Mouse (Mus musculus) myocyte (in vitro differentiated cells): ENCODE data around the gene Myo16. TPM values are rescaled to one million over a fixed set of nuclear protein-coding genes. Genes with fewer than 3 reads are reported as not detected.

Experiments used
- H3K27me3 ChIP-seq: one replicate; pipeline ENCODE4 v1.6.1; 2011; ENCODE audit not compliant: control insufficient read depth, insufficient read depth, insufficient read length
- H3K36me3 ChIP-seq: one replicate; pipeline ENCODE4 v1.6.1; 2011; ENCODE audit not compliant: control insufficient read depth, insufficient read depth
- H3K4me2 ChIP-seq: one replicate; pipeline ENCODE4 v1.6.1; 2011; ENCODE audit warnings: low read depth, control low read depth
- H3K4me3 ChIP-seq: one replicate; pipeline ENCODE4 v1.5.1; 2011; ENCODE audit warnings: mild to moderate bottlenecking, control low read depth, moderate library complexity
- H3K79me2 ChIP-seq: one replicate; pipeline ENCODE4 v1.6.1; 2011; ENCODE audit not compliant: control insufficient read depth, insufficient read depth
- H3ac ChIP-seq: one replicate; pipeline ENCODE4 v1.6.1; 2011; ENCODE audit not compliant: control insufficient read depth, insufficient read length
- CEBPB ChIP-seq: IDR thresholded peaks from 2 replicates; pipeline ENCODE4 v1.6.1; 2011; ENCODE audit warnings: mild to moderate bottlenecking, moderate library complexity; ENCODE audit not compliant: poor library complexity, insufficient read depth, severe bottlenecking
- E2F4 ChIP-seq: IDR thresholded peaks from one replicate; pipeline ENCODE4 v1.6.1; 2011; ENCODE audit warnings: mild to moderate bottlenecking, control low read depth, moderate library complexity; ENCODE audit not compliant: insufficient read depth
- MAX ChIP-seq: IDR thresholded peaks from one replicate; pipeline ENCODE4 v1.6.1; 2011; ENCODE audit warnings: low read depth, mild to moderate bottlenecking, control low read depth
- MYOD1 ChIP-seq, 3 experiments: IDR thresholded peaks; one replicate each; pipeline ENCODE4 v1.6.1; 2011; ENCODE audit warnings: control low read depth in 2 of 3, low read depth in 2 of 3, mild to moderate bottlenecking in 2 of 3, moderate library complexity in 1 of 3; ENCODE audit not compliant: insufficient read length in 2 of 3, control insufficient read depth in 1 of 3
- MYOG ChIP-seq, 3 experiments: IDR thresholded peaks; one replicate each; pipeline ENCODE4 v1.6.1; 2011; ENCODE audit warnings: control low read depth in 2 of 3, low read depth in 2 of 3, mild to moderate bottlenecking in 2 of 3; ENCODE audit not compliant: insufficient read length in 2 of 3, control insufficient read depth in 1 of 3, insufficient read depth in 1 of 3
- POLR2A ChIP-seq: IDR thresholded peaks from one replicate; pipeline ENCODE4 v1.6.1; 2011; ENCODE audit warnings: low read depth, mild to moderate bottlenecking, control low read depth, moderate library complexity; ENCODE audit not compliant: insufficient read length
- POLR2AphosphoS2 ChIP-seq: IDR thresholded peaks from one replicate; pipeline ENCODE4 v1.6.1; 2011; ENCODE audit warnings: low read depth, control low read depth; ENCODE audit not compliant: insufficient read length
- REST ChIP-seq: IDR thresholded peaks from one replicate; pipeline ENCODE4 v1.6.1; 2011; ENCODE audit warnings: mild to moderate bottlenecking, control low read depth, moderate library complexity; ENCODE audit not compliant: insufficient read depth, insufficient read length
- SRF ChIP-seq: IDR thresholded peaks from one replicate; pipeline ENCODE4 v1.6.1; 2011; ENCODE audit warnings: low read depth; ENCODE audit not compliant: control insufficient read depth, insufficient read length
- TCF12 ChIP-seq: IDR thresholded peaks from one replicate; pipeline ENCODE4 v1.6.1; 2011; ENCODE audit warnings: mild to moderate bottlenecking, control low read depth; ENCODE audit not compliant: poor library complexity, insufficient read depth, severe bottlenecking
- TCF3 ChIP-seq: IDR thresholded peaks from one replicate; pipeline ENCODE4 v1.6.1; 2011; ENCODE audit warnings: low read depth, control low read depth; ENCODE audit not compliant: insufficient read length
- USF1 ChIP-seq: IDR thresholded peaks from one replicate; pipeline ENCODE4 v1.6.1; 2011; ENCODE audit warnings: low read depth, mild to moderate bottlenecking, control low read depth, moderate library complexity
- polyA plus RNA-seq: library from polyadenylated mRNA; unstranded; fragments of >200 nt; fragmentation: generic; extraction: Trizol; gene quantifications from one replicate; pipeline ENCODE4 v1.2.1, GENCODE M21; 2012; ENCODE audit warnings: missing spikeins

Myo16 gene
- polyA plus RNA-seq, 1 experiment = 0.01 TPM

DNA sequence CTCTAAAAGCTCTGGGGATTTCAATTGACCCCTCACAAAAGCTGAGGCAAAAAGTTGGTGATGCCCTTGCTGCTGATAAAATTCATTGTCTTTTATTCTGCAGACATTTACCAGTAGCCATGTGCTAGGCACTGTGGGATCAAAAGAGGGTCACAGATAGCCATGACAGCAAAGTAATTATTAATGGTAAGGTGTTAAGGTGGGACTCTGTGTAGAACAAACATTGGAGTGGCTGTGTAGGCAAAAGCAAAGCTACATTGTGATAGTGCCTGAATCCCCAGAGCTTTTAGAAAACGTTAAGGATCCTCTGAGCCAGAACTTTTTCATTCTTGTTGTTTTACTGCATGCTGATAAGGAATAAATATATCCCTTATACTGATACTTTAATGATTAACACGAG is 69.1 kb downstream of the Myo16 start:
- H3K27me3 ChIP-seq = no peaks in the 10 kb centered on the region
- H3K79me2 ChIP-seq = no peaks in the 10 kb centered on the region
- H3K4me2 ChIP-seq = no peak overlapping the region
- TF ChIP-seq POLR2AphosphoS2 (no peak), MYOD1 (IDR thresholded peaks at IDR 0.05; ENCODE audit: control insufficient read depth in 1 of 3, insufficient read length in 2 of 3, low read depth in 2 of 3) (no peak), TCF12 (no peak), POLR2A (no peak), SRF (no peak), REST (no peak), MYOG (IDR thresholded peaks at IDR 0.05; ENCODE audit: control insufficient read depth in 1 of 3, insufficient read depth in 1 of 3, insufficient read length in 2 of 3, low read depth in 2 of 3) (no peak)
- no peak overlapping the region for H3ac ChIP-seq
- no peaks in the 10 kb centered on the region for H3K36me3 ChIP-seq
- H3K4me3 ChIP-seq = no peak overlapping the region

DNA sequence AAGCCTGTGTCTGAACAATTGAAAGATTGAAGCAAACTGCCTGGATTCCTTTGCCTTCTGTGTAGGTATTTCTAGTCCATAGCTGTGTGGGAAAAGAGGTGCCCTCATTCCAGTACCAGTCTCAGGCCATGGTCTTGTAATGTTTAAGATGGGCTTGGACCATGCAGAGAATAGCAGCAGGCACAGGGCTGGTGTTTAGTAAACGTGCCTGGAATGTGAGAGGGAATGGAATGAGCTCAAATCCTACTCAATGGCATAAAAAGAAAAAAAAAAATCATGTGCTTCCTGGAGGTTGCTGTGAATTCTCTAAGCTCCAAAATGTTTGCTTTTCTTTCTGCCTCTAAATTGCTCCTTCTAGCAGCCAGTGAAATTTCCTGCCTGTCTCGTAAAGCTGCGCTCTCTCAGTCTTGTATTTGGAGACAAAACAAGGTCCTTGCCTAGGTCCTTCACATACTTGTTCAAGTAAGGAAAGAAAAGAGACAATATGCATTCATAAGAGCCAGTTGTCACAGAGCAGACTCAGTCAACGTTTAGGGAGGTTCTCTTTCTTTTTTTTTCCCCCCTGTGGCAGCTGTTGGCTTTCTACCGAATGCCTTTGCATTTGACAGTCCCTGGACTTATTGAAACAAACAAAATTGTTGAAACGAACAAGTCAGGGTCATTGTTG is 70.0 kb downstream of the Myo16 start:
- no peak overlapping the region for H3K4me3 ChIP-seq
- H3K36me3 ChIP-seq = no peaks in the 10 kb centered on the region
- no peak overlapping the region for H3K4me2 ChIP-seq
- no peaks in the 10 kb centered on the region for H3K79me2 ChIP-seq
- TF ChIP-seq MYOD1 (IDR thresholded peaks at IDR 0.05; ENCODE audit: control insufficient read depth in 1 of 3, insufficient read length in 2 of 3, low read depth in 2 of 3) (no peak), USF1 (no peak), MAX (no peak), TCF12 (no peak), SRF (no peak), POLR2AphosphoS2 (no peak), REST (no peak)
- H3K27me3 ChIP-seq = no peaks in the 10 kb centered on the region
- no peak overlapping the region for H3ac ChIP-seq

DNA sequence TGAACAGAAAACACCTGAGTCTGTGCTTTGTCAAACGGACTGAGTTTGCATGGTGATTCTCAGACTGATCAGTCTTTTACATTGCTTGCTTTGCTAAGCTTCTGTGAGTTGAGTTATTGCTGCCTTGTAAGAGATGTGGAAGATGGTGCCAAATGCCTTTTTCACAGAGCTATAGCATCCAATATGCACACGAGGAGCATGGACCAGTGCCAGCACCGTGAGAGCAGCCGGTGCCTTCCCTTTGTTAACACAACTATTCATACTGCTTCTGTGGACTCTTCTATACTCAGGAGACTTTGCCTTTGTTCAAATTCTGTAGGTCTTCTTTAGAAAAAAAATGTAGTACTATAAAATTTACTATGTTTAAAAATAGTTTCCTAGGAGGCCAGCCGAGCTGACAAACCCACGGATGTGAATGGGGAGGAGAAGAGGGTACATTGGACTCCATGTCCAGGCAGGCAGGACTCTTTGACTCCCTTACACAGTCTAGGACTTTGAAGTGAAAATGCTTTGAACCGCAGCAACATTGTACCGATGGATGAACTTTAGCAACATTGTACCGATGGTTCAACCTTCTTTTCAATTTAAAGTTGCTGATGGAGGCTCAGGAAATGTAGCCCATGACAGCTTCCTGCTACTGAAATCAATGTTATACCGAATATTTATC is 70.7 kb downstream of the Myo16 start:
- H3K36me3 ChIP-seq = no peaks in the 10 kb centered on the region
- no peak overlapping the region for H3ac ChIP-seq
- H3K79me2 ChIP-seq = no peaks in the 10 kb centered on the region
- H3K4me2 ChIP-seq = no peak overlapping the region
- TF ChIP-seq CEBPB (no peak), MYOD1 (IDR thresholded peaks at IDR 0.05; ENCODE audit: control insufficient read depth in 1 of 3, insufficient read length in 2 of 3, low read depth in 2 of 3) (no peak), TCF12 (no peak), E2F4 (no peak), MAX (no peak), REST (no peak), SRF (no peak), TCF3 (no peak), USF1 (no peak), POLR2A (no peak), MYOG (IDR thresholded peaks at IDR 0.05; ENCODE audit: control insufficient read depth in 1 of 3, insufficient read depth in 1 of 3, insufficient read length in 2 of 3, low read depth in 2 of 3) (no peak)
- no peaks in the 10 kb centered on the region for H3K27me3 ChIP-seq
- no peak overlapping the region for H3K4me3 ChIP-seq

DNA sequence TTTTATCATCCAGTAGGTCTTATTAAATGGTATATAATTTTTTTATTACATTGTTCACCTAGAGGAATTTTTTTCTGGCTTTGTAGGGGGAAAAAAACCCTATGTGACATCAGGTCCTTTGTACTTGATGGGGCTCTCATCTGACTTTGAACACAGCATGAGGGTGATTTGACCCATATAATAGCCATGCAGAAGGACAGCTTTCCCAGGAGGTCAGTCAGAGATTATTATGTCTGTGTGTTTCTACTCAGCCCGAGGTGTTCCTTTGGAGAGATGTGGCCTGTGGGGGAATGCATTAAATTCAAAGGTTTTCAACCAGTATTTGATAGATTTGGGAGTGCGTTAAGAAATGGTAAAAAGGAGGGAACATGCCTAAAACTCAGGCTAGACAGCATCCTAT is 71.3 kb downstream of the Myo16 start:
- H3K36me3 ChIP-seq = no peaks in the 10 kb centered on the region
- no peak for TF ChIP-seq MYOG (IDR thresholded peaks at IDR 0.05; ENCODE audit: control insufficient read depth in 1 of 3, insufficient read depth in 1 of 3, insufficient read length in 2 of 3, low read depth in 2 of 3)
- no peak overlapping the region for H3K4me3 ChIP-seq
- no peaks in the 10 kb centered on the region for H3K27me3 ChIP-seq
- H3ac ChIP-seq = no peak overlapping the region
- H3K79me2 ChIP-seq = no peaks in the 10 kb centered on the region
- no peak overlapping the region for H3K4me2 ChIP-seq

DNA sequence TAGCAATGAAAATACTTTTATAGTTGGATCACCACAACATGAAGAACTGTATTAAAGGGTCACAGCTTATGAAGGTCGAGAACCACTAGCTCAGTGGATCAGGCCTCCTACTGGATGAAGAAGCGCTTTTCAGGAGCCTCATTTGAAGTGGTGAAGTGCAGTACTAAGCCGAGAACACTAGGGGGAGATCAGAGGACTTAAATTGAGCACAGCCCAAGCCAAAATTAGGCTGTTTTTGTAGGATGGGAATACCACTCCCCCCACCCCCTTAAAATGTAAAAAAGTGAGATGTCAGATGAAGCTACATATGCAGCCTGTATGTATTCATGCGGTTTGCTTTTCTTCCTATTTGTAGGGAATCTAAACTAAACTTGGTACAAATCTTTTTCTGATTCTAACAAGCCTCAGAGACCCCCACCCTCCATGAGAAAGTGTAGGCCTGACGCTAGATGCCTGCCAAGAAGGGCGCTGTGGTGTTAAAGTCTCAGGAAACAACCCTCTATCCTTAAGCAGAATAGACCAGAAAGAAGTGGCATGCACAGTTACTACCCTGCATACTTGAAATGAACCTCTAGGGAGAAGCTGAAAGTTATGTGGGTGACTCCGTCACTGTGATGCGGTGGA is 77.1 kb downstream of the Myo16 start:
- no peak overlapping the region for H3ac ChIP-seq
- no peaks in the 10 kb centered on the region for H3K27me3 ChIP-seq
- H3K4me2 ChIP-seq = no peak overlapping the region
- no peaks in the 10 kb centered on the region for H3K36me3 ChIP-seq
- no peaks in the 10 kb centered on the region for H3K79me2 ChIP-seq
- no peak overlapping the region for H3K4me3 ChIP-seq
- no peak for TF ChIP-seq REST
- TF ChIP-seq MYOD1 (IDR thresholded peaks at IDR 0.05; ENCODE audit: control insufficient read depth in 1 of 3, insufficient read length in 2 of 3, low read depth in 2 of 3) = no peak
- TF ChIP-seq TCF3 = no peak
- no peak for TF ChIP-seq CEBPB
- no peak for TF ChIP-seq E2F4
